Mouse (Mus musculus) regulatory T cell (primary cell): Measurements from ENCODE around the gene F2rl1.
"Not testable (repeated sequence)": the region's sequence is repeated elsewhere in the genome, so short reads cannot be mapped to it uniquely, and the experiment has no call there.

ENCODE experiments used
- in situ Hi-C: fragments of 300-600 bp; cut with MboI, MseI; formaldehyde crosslinking; loops from one replicate; pipeline ENCODE4 v1.15.1; 2025; ENCODE audit warnings: high pct_unique_total_duplicates

The F2rl1 gene

GRCm38 (mm10) chr13:95534131-95534561, 9.1 kb upstream of the F2rl1 start:
- in situ Hi-C loops: no loop called here

- in situ Hi-C loops: no loop called here
Measured at GRCm38 (mm10) chr13:95533640-95534039, 8.6 kb upstream of the F2rl1 start.

GRCm38 (mm10) chr13:95533121-95533520, 8.1 kb upstream of the F2rl1 start:
- in situ Hi-C loops: not testable (repeated sequence)

GRCm38 (mm10) chr13:95531273-95532045, 6.4 kb upstream of the F2rl1 start:
- in situ Hi-C loops: no loop called here

- in situ Hi-C loops: no loop called here
Measured at GRCm38 (mm10) chr13:95529246-95529645, 4.2 kb upstream of the F2rl1 start.

GRCm38 (mm10) chr13:95524424-95524673, 678 bp downstream of the F2rl1 start:
- in situ Hi-C loops: no loop called here

- in situ Hi-C loops: no loop called here
Measured at GRCm38 (mm10) chr13:95523659-95524423, 1.2 kb downstream of the F2rl1 start.

GRCm38 (mm10) chr13:95522176-95522575, 2.9 kb downstream of the F2rl1 start:
- in situ Hi-C loops: no loop called here

- in situ Hi-C loops: no loop called here
Measured at GRCm38 (mm10) chr13:95521029-95521428, 4.0 kb downstream of the F2rl1 start.

- in situ Hi-C loops: no loop called here
Measured at GRCm38 (mm10) chr13:95514756-95515155, 10.3 kb downstream of the F2rl1 start.

- in situ Hi-C loops: no loop called here
Measured at GRCm38 (mm10) chr13:95510054-95510453, 15.0 kb downstream of the F2rl1 start.

- in situ Hi-C loops: no loop called here
Measured at GRCm38 (mm10) chr13:95503279-95503917, 21.6 kb downstream of the F2rl1 start.

GRCm38 (mm10) chr13:95496601-95497000, 28.4 kb downstream of the F2rl1 start:
- in situ Hi-C loops: no loop called here

- in situ Hi-C loops: no loop called here
Measured at GRCm38 (mm10) chr13:95494812-95495211, 30.2 kb downstream of the F2rl1 start.

- in situ Hi-C loops: no loop called here
Measured at GRCm38 (mm10) chr13:95493296-95493695, 31.7 kb downstream of the F2rl1 start.

- in situ Hi-C loops: no loop called here
Measured at GRCm38 (mm10) chr13:95491327-95491726, 33.7 kb downstream of the F2rl1 start.

GRCm38 (mm10) chr13:95484664-95485063, 40.4 kb downstream of the F2rl1 start:
- in situ Hi-C loops: no loop called here

GRCm38 (mm10) chr13:95481428-95481827, 43.6 kb downstream of the F2rl1 start:
- in situ Hi-C loops: no loop called here

- in situ Hi-C loops: no loop called here
Measured at GRCm38 (mm10) chr13:95478671-95479413, 46.2 kb downstream of the F2rl1 start, which contains the start of gene S100z. S100z (minus strand) TSS chr13:95478721.

GRCm38 (mm10) chr13:95477173-95477572, 47.9 kb downstream of the F2rl1 start:
- in situ Hi-C loops: no loop called here

- in situ Hi-C loops: no loop called here
Measured at GRCm38 (mm10) chr13:95475124-95475523, 49.9 kb downstream of the F2rl1 start.

GRCm38 (mm10) chr13:95474294-95474693, 50.7 kb downstream of the F2rl1 start:
- in situ Hi-C loops: loop anchor here (5.0 kb wide), 1 partner anchor 82 kb away; no protein-coding TSS in a partner anchor
